Mouse (Mus musculus): ENCODE measurements around the gene Fbxw24.
"Not testable (repeated sequence)": the region's sequence is repeated elsewhere in the genome, so short reads cannot be mapped to it uniquely, and the experiment has no call there.

Fbxw24 gene

GRCm38 (mm10) chr9:109625957-109626356 is at the start of gene Fbxw24:
Gene Fbxw24 (minus strand): TSS chr9:109626057.
- not testable (repeated sequence) for DNase-seq (ENCODE audit: extremely low read depth, low read depth)

- not testable (repeated sequence) for DNase-seq (ENCODE audit: extremely low read depth, low read depth)
These were observed 38.7 kb upstream of the Fbxw24 start, which contains the start of gene Fbxw25 for GRCm38 (mm10) chr9:109664552-109664951. Gene Fbxw25 (minus strand): TSS chr9:109664652.

DNA sequence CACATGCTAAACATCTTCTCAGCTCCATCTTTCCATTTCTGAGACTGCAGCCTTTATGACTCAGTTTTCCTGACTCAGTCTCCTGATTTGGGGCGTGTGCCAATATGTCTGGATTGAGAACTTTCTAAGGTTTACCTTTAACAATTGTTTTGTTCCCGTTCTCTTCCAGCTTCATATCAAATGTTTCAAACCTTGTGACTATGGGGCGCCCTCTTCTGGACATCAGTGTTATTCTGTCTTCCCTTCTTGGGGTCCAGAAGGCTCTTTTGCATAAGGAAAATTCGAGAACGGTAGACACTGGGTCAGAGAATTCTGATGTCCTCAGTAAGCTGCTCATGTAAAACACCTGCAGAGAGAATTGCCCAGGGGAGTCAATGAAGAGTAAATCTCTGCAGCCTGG is 19.0 kb downstream of the Fbxw24 start:
- DNase-seq (ENCODE audit: extremely low read depth, low read depth): not testable (repeated sequence)

GRCm38 (mm10) chr9:109602128-109602527 is 23.7 kb downstream of the Fbxw24 start:
- DNase-seq (ENCODE audit: extremely low read depth, low read depth): not testable (repeated sequence)

GRCm38 (mm10) chr9:109597226-109597625 is 28.6 kb downstream of the Fbxw24 start:
- no peak for DNase-seq (ENCODE audit: extremely low read depth, low read depth)

GRCm38 (mm10) chr9:109594866-109595265 is 31.0 kb downstream of the Fbxw24 start:
- no peak for DNase-seq (ENCODE audit: extremely low read depth, low read depth)

DNA sequence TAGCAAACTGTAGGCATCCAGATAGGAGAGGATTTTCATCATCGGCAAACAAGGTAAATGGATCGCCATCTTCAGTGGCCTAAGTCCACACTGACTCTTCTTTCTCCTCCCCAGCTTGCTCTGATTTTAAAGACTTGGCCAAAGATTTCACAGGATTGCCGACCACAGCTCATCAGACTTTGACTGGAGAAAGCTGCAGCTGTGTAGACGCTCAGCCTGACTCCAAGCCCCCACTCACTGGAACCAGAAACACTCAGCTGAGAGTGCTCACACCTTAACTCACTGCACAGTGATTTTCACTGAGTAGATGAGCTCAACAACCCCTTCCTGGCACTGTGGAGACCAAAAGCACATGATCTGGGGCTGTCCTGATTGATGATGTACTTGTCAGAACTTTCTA is 57.7 kb downstream of the Fbxw24 start, which contains the start of gene Fbxw15:
Fbxw15 (minus strand) TSS at position 101 of the 400 bp plus-strand sequence.
- DNase-seq (ENCODE audit: extremely low read depth, low read depth): not testable (repeated sequence)

- DNase-seq (ENCODE audit: extremely low read depth, low read depth): no peak
These were observed 60.3 kb downstream of the Fbxw24 start for GRCm38 (mm10) chr9:109565546-109565945.

GRCm38 (mm10) chr9:109562106-109562505 is 63.8 kb downstream of the Fbxw24 start:
- not testable (repeated sequence) for DNase-seq (ENCODE audit: extremely low read depth, low read depth)

- no peak for DNase-seq (ENCODE audit: extremely low read depth, low read depth)
These were observed 73.4 kb downstream of the Fbxw24 start for GRCm38 (mm10) chr9:109552483-109552882.

Measured in MEL-GATA-1-ER (cell line).